Mouse (Mus musculus) ES-E14 (cell line): Measurements from ENCODE around the gene 2410004P03Rik.

ENCODE experiments used
- CHD2 ChIP-seq: IDR thresholded peaks from 2 replicates; pipeline ENCODE4 v1.6.1; 2014; ENCODE audit warnings: mild to moderate bottlenecking, low read depth, low read length, inconsistent platforms
- HCFC1 ChIP-seq: IDR thresholded peaks from 2 replicates; pipeline ENCODE4 v1.6.1; 2012; ENCODE audit warnings: low read length, inconsistent platforms, borderline replicate concordance; ENCODE audit not compliant: insufficient read depth
- MAFK ChIP-seq: IDR thresholded peaks from 2 replicates; pipeline ENCODE4 v1.6.1; 2014; ENCODE audit warnings: mild to moderate bottlenecking, low read depth, low read length, inconsistent platforms; ENCODE audit not compliant: insufficient read depth
- ZC3H11A ChIP-seq: IDR thresholded peaks from 2 replicates; pipeline ENCODE4 v1.6.1; 2012; ENCODE audit warnings: low read depth, mild to moderate bottlenecking, inconsistent platforms, low read length, borderline replicate concordance
- ZNF384 ChIP-seq: IDR thresholded peaks from 2 replicates; pipeline ENCODE4 v1.6.1; 2012; ENCODE audit warnings: low read depth, low read length, inconsistent platforms

DNA sequence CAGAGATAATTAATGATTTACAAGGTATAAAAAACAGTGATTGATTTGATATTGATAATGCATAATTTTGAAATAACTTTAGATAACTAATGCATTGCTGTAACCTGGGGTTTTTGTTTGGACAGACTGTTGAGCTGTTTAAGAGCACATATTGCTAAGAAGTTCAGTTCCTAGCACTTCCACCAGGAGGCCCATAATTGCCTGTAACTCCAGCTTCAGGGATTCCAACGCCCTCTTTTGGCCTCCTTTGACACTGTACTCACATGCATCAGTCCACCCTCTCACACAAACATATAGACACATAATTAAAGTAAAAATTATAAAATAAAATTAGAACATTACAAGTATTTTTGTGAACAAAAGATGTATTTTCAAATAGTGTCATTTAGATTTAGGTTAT, 52.7 kb downstream of the 2410004P03Rik start:
- TF ChIP-seq ZC3H11A (no peak), HCFC1 (no peak), CHD2 (no peak), ZNF384 (no peak), MAFK (no peak)
